Mouse (Mus musculus) inflammation-experienced regulatory T-cells, adult 16 weeks (primary cell): ENCODE results near the gene Rem1. TPM values are rescaled to one million over a fixed set of nuclear protein-coding genes. Genes with fewer than 3 reads are reported as not detected.

Experiments
- polyA plus RNA-seq: library from polyadenylated mRNA; unstranded; fragments of 100-300 nt; shearing (Covaris generic); gene quantifications from one replicate; pipeline ENCODE4 v1.2.1, GENCODE M21; 2017

Gene Rem1
- not detected for polyA plus RNA-seq

GRCm38 (mm10) chr2:152626774-152627591 lies at the start of gene Rem1:
Gene Rem1, plus strand, starts transcription at chr2:152626951.

DNA sequence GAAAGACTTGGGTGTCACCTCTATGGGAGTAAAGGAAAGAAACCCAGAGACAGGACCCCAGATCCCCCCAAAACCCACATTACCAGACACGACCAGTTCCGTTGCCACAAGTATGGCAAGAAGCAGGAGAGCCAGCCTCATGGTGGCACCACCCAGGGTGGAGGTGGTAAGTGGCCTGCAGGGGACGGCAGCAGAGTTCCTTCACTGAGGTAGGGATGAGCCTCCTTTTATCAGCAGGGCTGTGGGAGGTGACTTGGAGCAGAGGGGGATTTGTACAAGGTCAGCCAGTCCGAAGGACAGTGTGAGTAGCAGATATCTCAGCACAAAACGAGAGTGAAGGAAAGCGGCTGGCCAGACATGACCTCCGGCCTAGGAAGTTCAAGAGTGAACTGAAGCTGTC lies 46.6 kb upstream of the Rem1 start, which contains the start of gene Defb19:
TSS of gene Defb19 (minus strand) at position 206 of the 400 bp plus-strand sequence.

GRCm38 (mm10) chr2:152599299-152599698 lies 27.5 kb upstream of the Rem1 start, which contains the start of gene Defb45:
Gene Defb45, minus strand, starts transcription at chr2:152599399.

GRCm38 (mm10) chr2:152604057-152604456 lies 22.7 kb upstream of the Rem1 start, which contains the start of gene Defb36:
Gene Defb36, plus strand, starts transcription at chr2:152604327.

GRCm38 (mm10) chr2:152622953-152623352 lies 3.8 kb upstream of the Rem1 start, which contains the start of gene Defb25:
Gene Defb25, minus strand, starts transcription at chr2:152623053.

GRCm38 (mm10) chr2:152669256-152669638 lies 42.5 kb downstream of the Rem1 start, which contains the start of gene H13:
Gene H13, plus strand, starts transcription at chr2:152669461.

Other genes starting within 250 kb of the Rem1 start
- 0.11 TPM for gene Sox12, start 228.9 kb upstream of the Rem1 start, polyA plus RNA-seq
- gene Zcchc3, start 211.9 kb upstream of the Rem1 start, polyA plus RNA-seq, result 1.7 TPM
- not detected for gene 6820408C15Rik, start 211.4 kb upstream of the Rem1 start, polyA plus RNA-seq
- gene Defb23, start 162.3 kb upstream of the Rem1 start, polyA plus RNA-seq, result not detected
- gene Defb20, start 149.9 kb upstream of the Rem1 start, polyA plus RNA-seq, result not detected
- not detected for gene Defb22, start 136.8 kb upstream of the Rem1 start, polyA plus RNA-seq
- gene Defb26, start 115.3 kb upstream of the Rem1 start, polyA plus RNA-seq, result not detected
- gene Defb28, start 108.7 kb upstream of the Rem1 start, polyA plus RNA-seq, result not detected
- gene Defb29, start 86.9 kb upstream of the Rem1 start, polyA plus RNA-seq, result not detected
- not detected for gene Gm17416, start 57.6 kb upstream of the Rem1 start, polyA plus RNA-seq
- not detected for gene Defb21, start 54.2 kb upstream of the Rem1 start, polyA plus RNA-seq
- not detected for gene Defb19, start 46.6 kb upstream of the Rem1 start, polyA plus RNA-seq
- gene Defb45, start 27.6 kb upstream of the Rem1 start, polyA plus RNA-seq, result not detected
- gene Defb36, start 22.6 kb upstream of the Rem1 start, polyA plus RNA-seq, result not detected
- gene Defb25, start 3.9 kb upstream of the Rem1 start, polyA plus RNA-seq, result not detected
- 69.2 TPM for gene H13, start 42.5 kb downstream of the Rem1 start, polyA plus RNA-seq
- 3.0 TPM for gene Mcts2, start 60.1 kb downstream of the Rem1 start, polyA plus RNA-seq
- gene Id1, start 109.3 kb downstream of the Rem1 start, polyA plus RNA-seq, result not detected
- 0.41 TPM for gene Cox4i2, start 127.2 kb downstream of the Rem1 start, polyA plus RNA-seq
- 76.0 TPM for gene Bcl2l1, start 204.8 kb downstream of the Rem1 start, polyA plus RNA-seq
- gene Tpx2, start 221.0 kb downstream of the Rem1 start, polyA plus RNA-seq, result 6.2 TPM